ENCODE assay signal across 32 mouse cellular contexts in the genomic region with DNA sequence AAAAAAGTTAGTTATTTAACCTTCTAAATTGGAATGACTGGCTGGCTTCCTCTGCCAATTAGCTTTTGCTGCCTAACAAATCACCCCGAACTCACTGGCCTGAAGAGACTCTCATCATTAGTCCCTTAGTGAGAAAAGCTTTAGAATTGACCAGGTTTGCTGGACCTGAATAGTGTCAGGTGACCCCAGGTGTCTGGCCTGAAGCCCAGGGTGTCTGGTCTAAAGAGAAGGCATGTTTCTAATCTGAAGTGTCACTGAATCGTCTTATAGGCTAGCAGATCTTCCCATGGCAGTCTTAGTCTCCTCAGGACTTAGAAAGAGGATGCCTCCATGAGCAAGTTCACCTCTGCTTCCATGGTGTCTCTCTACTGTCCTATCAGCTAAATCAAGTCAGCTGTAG.
"Had no signal": no experiment of that assay in that cellular context is flagged by ENCODE, and none has a peak within 500 bp of the region (broad histone marks: within the 10 kb centered on the region; RNA-seq: fewer than 3 reads in every experiment).

No protein-coding gene starts in this region.

- H3K4me3 ChIP-seq: limb, embryonic 10.5 days; limb, embryonic 12.5 days; limb, embryonic 13.5 days; limb, embryonic 15.5 days; liver, embryonic 12.5 days; liver, embryonic 13.5 days; liver, embryonic 15.5 days; lung, embryonic 15.5 days; megakaryocyte, embryonic 14.5 days; midbrain, embryonic 10.5 days; midbrain, embryonic 12.5 days; midbrain, embryonic 13.5 days; midbrain, embryonic 15.5 days; myocyte; neural tube, embryonic 12.5 days had no signal

- ATAC-seq: liver, embryonic 12.5 days; liver, postnatal 0 days; lung, postnatal 0 days; midbrain, embryonic 13.5 days; midbrain, embryonic 15.5 days; midbrain, embryonic 16.5 days had no signal

- H3K27me3 ChIP-seq: limb, embryonic 12.5 days; limb, embryonic 13.5 days; limb, embryonic 15.5 days; liver, embryonic 12.5 days; liver, embryonic 13.5 days; liver, embryonic 15.5 days; lung, embryonic 15.5 days; megakaryocyte, embryonic 14.5 days; midbrain, embryonic 12.5 days; midbrain, embryonic 13.5 days; midbrain, embryonic 15.5 days; neural tube, embryonic 12.5 days had no signal

- DNase-seq: left cerebral cortex, postnatal 4 days; liver; liver, embryonic 13.5 days; liver, postnatal 0 days; lung, adult 18-20 months; lung, adult 2 months; lung, embryonic 14.5 days; lung, postnatal 10 days; lung, postnatal 14 days; lung, postnatal 36 days; lung, postnatal 4 days; midbrain, embryonic 14.5 days had no signal

- H3K4me1 ChIP-seq: limb, embryonic 10.5 days; limb, embryonic 12.5 days; limb, embryonic 13.5 days; limb, embryonic 15.5 days; liver, embryonic 12.5 days; liver, embryonic 13.5 days; liver, embryonic 15.5 days; lung, embryonic 15.5 days; megakaryocyte, embryonic 14.5 days; midbrain, embryonic 10.5 days; midbrain, embryonic 12.5 days; midbrain, embryonic 13.5 days; midbrain, embryonic 15.5 days; neural tube, embryonic 12.5 days had no signal

- H3K9me3 ChIP-seq: limb, embryonic 10.5 days; limb, embryonic 12.5 days; limb, embryonic 13.5 days; limb, embryonic 15.5 days; liver, embryonic 12.5 days; liver, embryonic 13.5 days; liver, embryonic 15.5 days; lung, embryonic 15.5 days; megakaryocyte, embryonic 14.5 days; midbrain, embryonic 10.5 days; midbrain, embryonic 13.5 days; midbrain, embryonic 15.5 days; neural tube, embryonic 12.5 days had no signal

- H3K36me3 ChIP-seq: limb, embryonic 10.5 days; limb, embryonic 12.5 days; limb, embryonic 13.5 days; limb, embryonic 15.5 days; liver, embryonic 12.5 days; liver, embryonic 13.5 days; liver, embryonic 15.5 days; lung, embryonic 15.5 days; midbrain, embryonic 10.5 days; midbrain, embryonic 12.5 days; midbrain, embryonic 13.5 days; midbrain, embryonic 15.5 days; neural tube, embryonic 12.5 days had no signal

- H3K27ac ChIP-seq: limb, embryonic 10.5 days; limb, embryonic 12.5 days; limb, embryonic 13.5 days; limb, embryonic 15.5 days; liver, embryonic 12.5 days; liver, embryonic 13.5 days; liver, embryonic 14.5 days; liver, embryonic 15.5 days; lung, embryonic 15.5 days; macrophage; midbrain, embryonic 10.5 days; midbrain, embryonic 12.5 days; midbrain, embryonic 13.5 days; midbrain, embryonic 15.5 days; neural tube, embryonic 12.5 days had no signal

- H3K9ac ChIP-seq: limb, embryonic 12.5 days; limb, embryonic 13.5 days; limb, embryonic 15.5 days; liver, embryonic 12.5 days; liver, embryonic 13.5 days; liver, embryonic 14.5 days; liver, embryonic 15.5 days; liver, postnatal 0 days; lung, embryonic 14.5 days; lung, embryonic 15.5 days; midbrain, embryonic 12.5 days; midbrain, embryonic 13.5 days; midbrain, embryonic 15.5 days; neural tube, embryonic 12.5 days had no signal

- H3K4me2 ChIP-seq: limb, embryonic 12.5 days; limb, embryonic 13.5 days; limb, embryonic 15.5 days; liver, embryonic 11.5 days; liver, embryonic 12.5 days; liver, embryonic 13.5 days; liver, embryonic 15.5 days; lung, embryonic 14.5 days; lung, embryonic 15.5 days; midbrain, embryonic 11.5 days; midbrain, embryonic 12.5 days; midbrain, embryonic 13.5 days; midbrain, embryonic 15.5 days; neural tube, embryonic 12.5 days had no signal
